Mouse (Mus musculus): Measurements from ENCODE around the gene Nfix.

DNA sequence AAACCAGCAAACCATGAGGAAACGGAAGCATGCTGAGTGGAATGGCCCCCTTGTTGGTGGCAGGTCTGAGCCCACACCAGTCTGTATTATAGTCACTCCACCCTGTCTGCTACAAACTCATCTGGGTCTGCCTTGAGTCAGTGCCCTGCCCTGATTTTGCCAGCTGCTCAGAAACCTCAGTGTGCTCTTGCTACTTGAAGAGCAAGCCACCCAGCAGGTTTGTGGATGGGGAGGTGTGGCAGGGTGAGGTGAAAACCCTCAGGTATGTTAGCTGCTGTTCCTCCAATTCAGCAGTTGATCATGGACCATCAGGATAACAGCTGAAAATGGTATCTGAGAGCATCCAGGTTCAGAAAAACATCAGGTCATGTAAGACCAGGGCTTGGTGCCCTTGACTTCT is 132.1 kb downstream of the Nfix start:
- TF ChIP-seq POLR2A (IDR thresholded peaks at IDR 0.05; ENCODE audit: insufficient read length, low read depth) (no peak), POLR2AphosphoS2 (IDR thresholded peaks at IDR 0.05; ENCODE audit: insufficient read length, low read depth) (peak; percentile 20), E2F4 (IDR thresholded peaks at IDR 0.05; ENCODE audit: insufficient read depth) (no peak), USF1 (IDR thresholded peaks at IDR 0.05; ENCODE audit: low read depth) (no peak), TCF12 (IDR thresholded peaks at IDR 0.05; ENCODE audit: insufficient read depth, poor library complexity, severe bottlenecking) (no peak), MAX (IDR thresholded peaks at IDR 0.05; ENCODE audit: low read depth) (no peak)

Data from myocyte (in vitro differentiated cells).